Mouse (Mus musculus): ENCODE measurements at regions not wholly inside any gene's neighbourhood (a gene's known extent, or its start where the extent isn't known, plus 50 kb on each side); places are given as distances from the start of the nearest gene placed in this dataset.

GRCm38 (mm10) chr12:117406832-117407231 is 109.4 kb upstream of the Rapgef5 start:
- no peaks in the 10 kb centered on the region for H3K4me1 ChIP-seq (replicated peaks; ENCODE audit: insufficient read depth, low read length)
- H3K27ac ChIP-seq: no peak overlapping the region
- TF ChIP-seq CTCF (IDR thresholded peaks at IDR 0.05; ENCODE audit: low read depth): no peak
- ATAC-seq (replicated peaks; ENCODE audit: low FRiP score, low read depth): no peak
- H3K27me3 ChIP-seq (ENCODE audit: insufficient read depth, low read length): no peaks in the 10 kb centered on the region
- H3K9me3 ChIP-seq (replicated peaks; ENCODE audit: low read length): no peaks in the 10 kb centered on the region
- WGBS: 80% methylated on average over 9 of the region's 9 CpGs
- no peak overlapping the region for H3K4me3 ChIP-seq (replicated peaks; ENCODE audit: low read depth, low read length)
- H3K36me3 ChIP-seq (ENCODE audit: insufficient read depth, low read length): no peaks in the 10 kb centered on the region
- no peak for DNase-seq (ENCODE audit: low spot score)
- no peak overlapping the region for H3K9ac ChIP-seq (ENCODE audit: low read depth, low read length)
- H3K4me2 ChIP-seq (ENCODE audit: low read length): no peak overlapping the region

- Histone ChIP-seq H3K9me3 (replicated peaks; ENCODE audit: low read length) (no peaks in the 10 kb centered on the region), H3K27me3 (ENCODE audit: insufficient read depth, low read length) (no peaks in the 10 kb centered on the region), H3K9ac (ENCODE audit: low read depth, low read length) (no peak overlapping the region), H3K4me1 (replicated peaks; ENCODE audit: insufficient read depth, low read length) (no peaks in the 10 kb centered on the region), H3K27ac (no peak overlapping the region), H3K4me2 (ENCODE audit: low read length) (no peak overlapping the region), H3K4me3 (replicated peaks; ENCODE audit: low read depth, low read length) (no peak overlapping the region), H3K36me3 (ENCODE audit: insufficient read depth, low read length) (no peaks in the 10 kb centered on the region)
- DNase-seq (ENCODE audit: low spot score) (peak; percentile 19), ATAC-seq (replicated peaks; ENCODE audit: low FRiP score, low read depth) (no peak)
- 38% methylated on average over 1 of the region's 1 CpGs for WGBS
- no peak for TF ChIP-seq CTCF (IDR thresholded peaks at IDR 0.05; ENCODE audit: low read depth)
Measured at GRCm38 (mm10) chr12:117410604-117411003, 105.7 kb upstream of the Rapgef5 start.

- Histone ChIP-seq H3K27ac (no peak overlapping the region), H3K9me3 (replicated peaks; ENCODE audit: low read length) (no peaks in the 10 kb centered on the region)
- peak; percentile 22 for DNase-seq (ENCODE audit: low spot score)
Measured at GRCm38 (mm10) chr12:117412257-117412656, 104.0 kb upstream of the Rapgef5 start.

GRCm38 (mm10) chr12:117412779-117413505 is 103.3 kb upstream of the Rapgef5 start:
- Histone ChIP-seq H3K27ac (no peak overlapping the region), H3K9ac (ENCODE audit: low read depth, low read length) (no peak overlapping the region), H3K27me3 (ENCODE audit: insufficient read depth, low read length) (no peaks in the 10 kb centered on the region), H3K9me3 (replicated peaks; ENCODE audit: low read length) (no peaks in the 10 kb centered on the region), H3K4me3 (replicated peaks; ENCODE audit: low read depth, low read length) (no peak overlapping the region), H3K36me3 (ENCODE audit: insufficient read depth, low read length) (no peaks in the 10 kb centered on the region), H3K4me1 (replicated peaks; ENCODE audit: insufficient read depth, low read length) (no peaks in the 10 kb centered on the region), H3K4me2 (ENCODE audit: low read length) (no peak overlapping the region)
- no peak for TF ChIP-seq CTCF (IDR thresholded peaks at IDR 0.05; ENCODE audit: low read depth)
- 74% methylated on average over 2 of the region's 2 CpGs for WGBS
- ATAC-seq (replicated peaks; ENCODE audit: low FRiP score, low read depth) (no peak), DNase-seq (ENCODE audit: low spot score) (no peak)

More at GRCm38 (mm10) chr12:117412257-117412656, 104.0 kb upstream of the Rapgef5 start:
- Histone ChIP-seq H3K27me3 (ENCODE audit: insufficient read depth, low read length) (no peaks in the 10 kb centered on the region), H3K4me1 (replicated peaks; ENCODE audit: insufficient read depth, low read length) (no peaks in the 10 kb centered on the region), H3K4me3 (replicated peaks; ENCODE audit: low read depth, low read length) (no peak overlapping the region), H3K9ac (ENCODE audit: low read depth, low read length) (no peak overlapping the region), H3K4me2 (ENCODE audit: low read length) (no peak overlapping the region), H3K36me3 (ENCODE audit: insufficient read depth, low read length) (no peaks in the 10 kb centered on the region)
- no peak for TF ChIP-seq CTCF (IDR thresholded peaks at IDR 0.05; ENCODE audit: low read depth)
- ATAC-seq (replicated peaks; ENCODE audit: low FRiP score, low read depth): no peak
- WGBS: 66% methylated on average over 6 of the region's 6 CpGs

- no peaks in the 10 kb centered on the region for H3K4me1 ChIP-seq (replicated peaks; ENCODE audit: insufficient read depth, low read length)
- no peak overlapping the region for H3K9ac ChIP-seq (ENCODE audit: low read depth, low read length)
- ATAC-seq (replicated peaks; ENCODE audit: low FRiP score, low read depth) (no peak), DNase-seq (ENCODE audit: low spot score) (no peak)
- no peaks in the 10 kb centered on the region for H3K9me3 ChIP-seq (replicated peaks; ENCODE audit: low read length)
- 85% methylated on average over 2 of the region's 2 CpGs for WGBS
- H3K27me3 ChIP-seq (ENCODE audit: insufficient read depth, low read length): no peaks in the 10 kb centered on the region
- no peak for TF ChIP-seq CTCF (IDR thresholded peaks at IDR 0.05; ENCODE audit: low read depth)
- H3K4me2 ChIP-seq (ENCODE audit: low read length): no peak overlapping the region
- H3K4me3 ChIP-seq (replicated peaks; ENCODE audit: low read depth, low read length): no peak overlapping the region
- H3K27ac ChIP-seq: no peak overlapping the region
- no peaks in the 10 kb centered on the region for H3K36me3 ChIP-seq (ENCODE audit: insufficient read depth, low read length)
Measured at GRCm38 (mm10) chr12:117414020-117414419, 102.3 kb upstream of the Rapgef5 start.

GRCm38 (mm10) chr12:117415146-117415545 is 101.1 kb upstream of the Rapgef5 start:
- no peak for TF ChIP-seq CTCF (IDR thresholded peaks at IDR 0.05; ENCODE audit: low read depth)
- Histone ChIP-seq H3K36me3 (ENCODE audit: insufficient read depth, low read length) (no peaks in the 10 kb centered on the region), H3K9ac (ENCODE audit: low read depth, low read length) (no peak overlapping the region), H3K4me3 (replicated peaks; ENCODE audit: low read depth, low read length) (no peak overlapping the region), H3K27me3 (ENCODE audit: insufficient read depth, low read length) (no peaks in the 10 kb centered on the region), H3K9me3 (replicated peaks; ENCODE audit: low read length) (no peaks in the 10 kb centered on the region), H3K4me1 (replicated peaks; ENCODE audit: insufficient read depth, low read length) (no peaks in the 10 kb centered on the region), H3K27ac (no peak overlapping the region), H3K4me2 (ENCODE audit: low read length) (no peak overlapping the region)
- 87% methylated on average over 2 of the region's 2 CpGs for WGBS
- ATAC-seq (replicated peaks; ENCODE audit: low FRiP score, low read depth): no peak
- no peak for DNase-seq (ENCODE audit: low spot score)

GRCm38 (mm10) chr12:117417991-117418390 is 98.3 kb upstream of the Rapgef5 start:
- no peak for TF ChIP-seq CTCF (IDR thresholded peaks at IDR 0.05; ENCODE audit: low read depth)
- Histone ChIP-seq H3K9ac (ENCODE audit: low read depth, low read length) (no peak overlapping the region), H3K27ac (no peak overlapping the region), H3K36me3 (ENCODE audit: insufficient read depth, low read length) (no peaks in the 10 kb centered on the region), H3K9me3 (replicated peaks; ENCODE audit: low read length) (no peaks in the 10 kb centered on the region), H3K4me3 (replicated peaks; ENCODE audit: low read depth, low read length) (no peak overlapping the region), H3K27me3 (ENCODE audit: insufficient read depth, low read length) (no peaks in the 10 kb centered on the region), H3K4me1 (replicated peaks; ENCODE audit: insufficient read depth, low read length) (no peaks in the 10 kb centered on the region), H3K4me2 (ENCODE audit: low read length) (no peak overlapping the region)
- DNase-seq (ENCODE audit: low spot score) (no peak), ATAC-seq (replicated peaks; ENCODE audit: low FRiP score, low read depth) (no peak)
- 82% methylated on average over 4 of the region's 4 CpGs for WGBS

Data from kidney, postnatal 0 days (tissue).